Mouse (Mus musculus) testis, postnatal 10 days (tissue): ENCODE results near the gene Gm28269.

Source experiments
- DNase-seq: peaks from one replicate; pipeline ENCODE4 v3.0.0; 2021; ENCODE audit warnings: low spot score

Gm28269 gene

DNA sequence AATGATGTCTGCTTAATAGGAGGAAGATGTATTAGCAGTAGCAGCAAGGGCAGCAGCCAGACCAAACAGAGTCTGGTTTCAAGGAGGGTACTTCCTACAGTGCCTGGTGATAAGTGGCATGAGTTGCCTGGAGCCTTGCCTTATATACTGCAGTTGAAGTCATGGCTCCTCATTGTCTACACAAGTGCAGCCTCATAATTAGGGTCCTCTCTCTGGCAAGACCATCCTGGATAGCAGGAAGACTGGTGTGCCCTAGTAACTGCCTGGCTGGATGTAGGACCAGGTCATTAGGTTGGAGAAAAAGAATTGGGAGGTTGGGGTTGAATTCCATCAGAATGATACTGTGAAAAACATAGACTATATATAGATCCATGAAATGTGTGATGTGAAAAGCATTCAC, at the start of gene Gm28269:
Gene Gm28269, minus strand, starts transcription at position 101 of the 400 bp plus-strand sequence.
- DNase-seq: no peak

DNA sequence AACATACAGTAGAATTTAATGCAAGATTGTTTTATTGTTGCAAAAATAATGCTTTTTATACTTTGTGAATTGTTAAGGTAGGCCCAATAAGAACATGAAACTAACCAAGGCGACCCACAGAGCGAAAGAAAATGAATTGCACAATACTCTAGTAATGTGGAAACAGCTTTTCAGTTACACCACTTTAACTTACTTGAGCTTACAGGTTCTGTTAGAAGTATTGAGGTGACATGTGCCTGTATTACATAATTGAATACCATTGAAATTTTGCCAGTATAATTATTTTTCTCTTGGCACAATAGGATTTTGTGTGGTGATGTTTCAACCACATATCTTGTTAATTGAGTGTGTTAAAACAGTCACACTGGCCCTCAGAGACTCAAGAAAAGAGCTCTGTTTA, 28.0 kb downstream of the Gm28269 start:
- DNase-seq: no peak

DNA sequence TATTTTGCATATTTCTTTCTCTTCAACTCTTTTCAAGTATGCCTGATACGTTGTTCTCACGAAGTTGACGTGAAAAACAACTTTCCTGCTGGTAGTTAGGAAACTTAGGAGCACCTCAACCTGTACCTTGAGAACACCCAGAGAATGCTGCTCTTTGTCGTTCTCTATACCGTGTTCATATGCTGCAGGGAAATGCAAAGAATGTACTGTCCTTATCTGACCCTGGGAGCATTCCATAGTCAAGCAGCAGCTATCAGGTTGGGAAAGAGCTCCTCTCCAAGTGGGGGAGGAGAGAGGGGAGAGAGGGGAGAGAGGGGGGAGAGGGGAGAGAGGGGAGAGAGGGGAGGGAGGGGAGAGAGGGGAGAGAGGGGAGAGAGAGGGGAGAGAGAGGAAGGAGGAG, 29.6 kb downstream of the Gm28269 start:
- no peak for DNase-seq

DNA sequence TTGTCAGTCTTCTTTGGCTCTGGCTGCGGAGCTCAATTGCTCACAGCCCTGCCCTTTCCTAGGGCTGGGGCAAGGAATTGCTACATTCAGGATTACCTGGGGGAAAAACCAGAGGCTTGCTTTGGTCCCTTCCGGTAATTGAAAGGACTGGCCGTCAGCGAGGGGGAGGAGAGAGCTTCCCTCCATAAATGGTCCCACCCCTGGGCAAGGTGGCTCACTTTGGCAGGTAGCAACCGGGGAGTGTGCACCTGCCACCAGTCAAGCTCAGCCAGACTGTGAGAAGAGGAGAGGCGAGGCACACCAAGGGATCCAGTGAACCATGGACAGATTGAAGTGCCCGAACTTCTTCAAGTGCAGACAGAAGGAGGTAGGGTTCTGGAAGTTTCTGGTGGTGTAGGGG, 30.1 kb downstream of the Gm28269 start, which contains the start of gene Slc6a14:
Gene Slc6a14, plus strand, starts transcription at position 68 of the 400 bp plus-strand sequence.
- peak; percentile 35 for DNase-seq

DNA sequence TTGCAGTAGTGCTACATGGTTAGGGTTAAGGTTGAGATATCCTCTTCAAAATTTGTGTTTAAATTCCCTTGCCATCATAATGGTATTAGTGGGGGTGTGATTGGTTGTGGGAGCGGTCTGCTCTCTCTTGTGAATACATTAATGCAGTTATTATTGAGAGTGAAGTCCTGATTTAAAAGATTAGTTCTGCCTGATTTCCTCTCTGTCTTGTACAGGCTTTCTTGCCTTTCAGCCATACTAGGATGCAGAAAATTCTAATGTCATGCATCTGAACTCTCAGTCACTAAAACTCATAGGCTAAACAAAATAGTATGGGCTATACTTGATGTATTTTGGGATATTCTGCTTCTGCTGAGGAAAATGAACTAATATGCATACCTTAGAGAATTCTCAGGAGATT, 40.4 kb downstream of the Gm28269 start:
- DNase-seq: no peak

DNA sequence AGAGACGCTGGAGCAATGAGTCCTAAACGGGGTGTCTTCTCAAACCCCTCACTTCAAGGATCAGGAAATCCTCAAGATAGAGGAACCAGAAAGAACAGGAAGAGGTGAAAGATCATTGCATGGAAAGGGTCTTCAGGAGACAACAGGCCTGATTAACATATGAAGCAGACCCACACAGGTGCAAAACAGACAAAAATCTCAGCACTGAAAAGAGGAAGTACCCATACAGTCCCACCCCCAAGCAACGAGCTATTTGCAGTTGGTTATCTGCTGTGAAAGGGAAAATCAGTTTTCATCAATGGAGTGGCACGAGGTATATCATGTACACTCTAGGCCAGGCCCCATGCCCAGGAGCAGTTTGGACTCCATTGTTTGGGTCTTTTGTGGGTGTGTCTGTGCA, 43.3 kb downstream of the Gm28269 start:
- no peak for DNase-seq

DNA sequence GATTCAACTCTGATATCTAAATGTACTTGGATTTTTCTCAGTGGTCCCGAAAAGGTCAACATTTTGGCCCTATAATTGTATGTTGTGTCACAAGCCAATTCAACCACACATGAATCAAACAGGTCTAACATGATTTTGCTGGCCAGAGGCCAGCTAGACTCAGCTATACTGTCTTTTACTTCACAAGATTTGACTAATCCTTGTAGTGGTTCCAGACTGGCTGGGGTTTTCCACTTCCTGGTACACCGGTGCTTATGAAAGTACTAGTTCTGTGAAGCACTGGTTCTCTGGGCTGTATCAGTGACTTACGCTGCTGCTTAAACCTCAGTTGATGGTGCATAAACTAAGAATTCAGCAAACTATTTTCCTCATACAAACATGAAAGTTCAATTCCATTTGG, 49.2 kb downstream of the Gm28269 start:
- DNase-seq: no peak

DNA sequence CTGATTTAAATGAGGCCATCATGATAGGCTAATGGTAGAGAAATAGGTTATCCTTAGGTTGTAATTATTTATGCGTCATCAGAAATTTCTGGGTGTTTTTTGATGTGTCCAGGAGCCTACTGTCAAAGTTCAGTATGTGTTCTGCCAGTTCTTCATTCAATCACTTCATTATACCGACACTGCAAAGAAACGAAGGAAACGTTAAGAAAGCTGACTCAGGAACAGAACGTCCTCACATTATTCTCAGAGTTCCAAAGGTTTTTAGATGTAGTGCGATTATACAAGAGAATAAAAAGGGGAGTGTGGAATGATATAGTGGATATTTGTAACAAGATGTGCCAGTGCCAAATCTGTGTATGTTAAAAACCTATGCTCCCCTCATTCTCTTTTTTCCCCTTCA, 49.7 kb downstream of the Gm28269 start:
- DNase-seq: no peak
